Mouse (Mus musculus): ENCODE measurements around the gene Iqcf3.

Iqcf3 gene

DNA sequence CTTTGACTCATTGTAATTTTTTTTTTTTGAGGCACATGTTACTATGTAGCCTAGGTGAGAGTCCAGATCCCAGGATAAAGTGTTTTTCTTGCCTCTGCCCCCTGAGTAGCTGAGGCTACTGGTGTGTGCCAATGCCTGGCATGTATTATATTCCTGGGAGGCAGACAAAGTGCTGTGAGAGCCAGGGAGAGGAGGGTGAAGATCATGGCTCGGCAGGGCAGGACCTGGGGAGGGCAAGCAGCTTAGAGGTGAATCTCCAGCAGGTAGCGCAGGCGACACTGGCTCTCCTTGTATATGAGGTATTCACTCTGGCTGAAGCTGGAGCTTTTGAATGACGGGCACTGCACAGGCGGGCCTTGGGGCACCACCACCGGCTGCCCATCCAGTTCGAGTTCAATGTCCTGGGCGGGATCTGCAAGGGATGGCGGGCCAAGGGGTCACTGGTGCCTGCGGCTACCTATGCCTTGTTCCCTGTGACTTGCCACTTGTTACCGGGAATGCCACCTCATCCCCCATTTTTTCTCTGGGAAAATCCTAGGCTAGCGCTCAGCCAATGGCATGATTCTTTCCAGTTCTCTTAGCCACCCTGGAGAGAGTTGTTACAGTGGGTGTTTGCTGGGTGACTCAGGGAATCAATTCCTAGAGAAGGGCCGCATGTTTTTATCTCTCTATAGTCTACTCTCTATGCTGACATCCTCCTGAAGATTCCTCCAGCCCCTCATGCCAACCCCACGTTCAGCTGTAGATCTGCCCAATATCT lies 90.3 kb downstream of the Iqcf3 start:
- DNase-seq (ENCODE audit: low read depth), result no peak

DNA sequence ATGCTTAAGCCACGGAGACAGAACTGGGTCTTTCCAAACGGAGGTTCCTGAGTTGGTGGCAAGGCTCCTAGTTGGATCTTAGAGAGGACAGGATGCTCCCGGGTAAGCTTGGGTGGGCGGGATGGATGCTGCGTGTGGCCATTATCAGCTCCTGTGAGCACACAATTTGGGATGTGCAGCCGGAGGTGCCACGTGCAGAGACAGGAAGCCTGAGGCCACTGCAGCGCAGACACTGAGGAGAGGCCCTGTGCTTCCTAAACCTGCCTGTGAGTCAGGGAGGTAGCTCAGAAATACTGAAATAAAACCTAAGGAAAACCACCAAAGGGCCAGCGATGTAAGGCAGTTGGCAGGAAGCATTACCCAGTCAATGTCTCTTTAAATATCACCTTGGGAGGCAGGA lies 91.7 kb downstream of the Iqcf3 start:
- DNase-seq (ENCODE audit: low read depth), result peak; percentile 64

DNA sequence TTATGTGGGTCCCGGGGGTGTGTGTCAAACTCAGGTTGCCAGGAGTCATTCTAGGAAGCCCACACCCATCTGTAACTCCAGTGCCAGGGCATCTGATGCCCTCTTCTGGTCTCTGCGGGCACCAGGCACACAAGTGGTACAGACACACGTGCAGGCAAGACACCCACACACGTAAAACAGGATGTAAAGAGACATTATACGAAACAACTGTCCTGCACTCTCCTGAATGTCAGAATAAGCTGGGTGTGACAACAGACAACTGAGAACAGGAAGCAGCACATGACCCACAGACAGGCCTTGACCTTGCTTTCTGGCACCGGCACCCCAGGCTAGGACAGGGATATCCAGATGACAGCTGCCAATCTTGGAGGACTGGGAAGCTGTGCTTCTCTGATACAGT lies 92.1 kb downstream of the Iqcf3 start:
- DNase-seq (ENCODE audit: low read depth), result peak; percentile 74

DNA sequence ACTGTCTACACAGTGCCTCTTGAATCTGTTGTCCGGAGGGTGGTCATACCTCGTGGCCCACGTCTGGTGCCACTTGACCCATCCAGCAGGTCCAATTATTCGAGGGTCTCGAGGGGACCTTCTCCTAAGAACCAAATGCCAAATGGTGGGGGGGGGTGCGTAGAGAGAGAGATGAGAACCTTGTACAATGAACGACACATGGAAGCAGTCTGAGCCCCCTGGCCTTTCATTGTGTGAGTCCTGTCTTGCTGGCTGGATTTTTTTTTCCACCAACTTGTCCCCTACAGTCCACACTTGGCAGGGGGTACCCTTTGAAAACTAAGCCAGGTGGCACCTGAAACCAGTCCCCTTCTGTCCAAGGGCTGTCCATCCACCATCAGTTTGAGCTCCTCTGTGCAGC lies 93.7 kb downstream of the Iqcf3 start:
- no peak for DNase-seq (ENCODE audit: low read depth)

DNA sequence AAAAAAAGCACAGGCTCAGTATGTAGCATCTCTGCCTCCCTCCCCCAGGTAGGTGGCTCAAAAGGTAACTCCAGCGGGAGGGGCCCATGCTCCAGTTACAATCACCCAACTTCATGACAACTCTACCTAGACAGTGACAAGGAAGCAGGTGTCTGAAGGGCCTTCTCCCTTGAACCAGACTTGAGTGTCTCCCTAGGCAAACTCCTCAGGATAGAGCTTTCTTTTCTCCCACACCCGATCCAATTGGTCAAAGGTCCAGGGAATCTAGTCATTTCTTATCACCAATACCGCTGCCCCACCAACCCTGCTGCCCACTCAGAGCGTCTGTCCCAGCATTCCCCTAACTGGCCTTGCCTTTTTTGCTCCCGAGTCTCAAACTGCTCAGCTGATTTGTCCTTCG lies 94.7 kb downstream of the Iqcf3 start:
- DNase-seq (ENCODE audit: low read depth), result no peak

DNA sequence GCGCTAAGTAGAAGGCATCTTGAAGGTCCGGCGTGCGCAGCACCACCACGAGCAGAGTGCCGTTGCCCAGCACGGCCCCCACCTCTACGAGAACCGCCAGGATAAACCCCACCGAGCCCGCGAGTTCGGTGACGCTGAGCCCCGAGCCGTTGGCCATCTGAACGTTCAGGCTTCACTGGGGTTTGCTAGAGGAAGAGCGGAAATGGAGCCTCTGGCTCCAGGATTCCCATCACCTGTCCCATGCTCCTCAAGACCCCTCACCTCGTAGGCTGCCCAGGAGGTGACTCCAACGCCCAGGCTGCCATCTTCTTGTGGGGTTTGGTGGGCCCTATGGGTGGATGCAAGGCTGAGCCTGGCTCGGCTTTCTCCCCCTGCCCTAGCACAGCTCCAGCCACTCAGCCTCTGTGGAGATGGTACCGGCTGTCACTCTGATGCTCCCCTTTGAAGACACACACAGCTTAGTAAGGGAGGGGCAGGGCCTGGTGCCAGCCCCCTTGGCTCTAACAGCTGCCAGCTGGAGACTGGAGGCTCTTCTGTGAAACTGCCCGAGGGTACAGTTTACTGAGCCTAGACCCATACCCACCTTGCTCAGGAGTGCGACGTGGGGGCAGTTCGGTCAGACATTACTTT lies 95.7 kb downstream of the Iqcf3 start, which contains the start of gene Gpr62:
TSS of gene Gpr62 (minus strand) at position 368 of the 630 bp plus-strand sequence.
- no peak for DNase-seq (ENCODE audit: low read depth)

DNA sequence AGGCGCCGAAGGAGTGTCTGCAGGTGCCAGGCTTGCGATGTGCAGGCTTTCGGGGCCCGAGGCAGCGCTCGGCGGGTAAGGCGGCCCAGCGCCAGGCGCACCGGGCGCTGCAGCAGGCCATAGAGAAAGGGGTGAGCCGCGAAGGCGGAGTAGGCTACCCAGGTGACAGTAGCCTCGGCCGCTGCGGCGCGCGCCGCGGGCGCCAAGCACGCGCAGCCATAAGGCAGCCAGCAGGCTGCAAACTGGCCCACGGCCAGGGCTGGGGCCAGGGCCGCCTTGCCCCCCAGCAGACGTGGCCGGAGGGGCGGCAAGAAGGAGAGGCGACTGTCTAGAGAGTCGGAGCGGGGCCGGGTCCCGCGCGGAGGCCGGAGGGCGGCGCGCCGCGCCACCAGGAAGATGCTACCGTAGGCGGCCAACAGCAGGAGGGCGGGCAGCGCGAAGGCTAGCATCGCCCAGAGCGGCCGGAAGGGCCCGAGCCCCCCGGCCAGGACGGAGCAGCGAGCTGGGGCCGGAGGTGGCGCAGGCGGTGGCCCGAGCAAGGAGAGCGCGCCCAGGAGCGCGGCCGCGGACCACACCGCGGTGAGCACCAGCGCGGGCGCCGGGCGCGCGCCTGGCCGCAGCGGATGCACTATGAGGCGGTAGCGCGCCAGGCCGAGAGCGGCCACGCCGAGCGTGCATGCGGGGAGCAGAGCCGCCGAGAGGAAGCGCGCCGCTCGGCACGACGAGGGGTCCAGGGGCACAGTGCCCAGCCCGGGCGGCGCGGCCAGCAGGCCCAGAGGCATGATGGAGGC lies 96.5 kb downstream of the Iqcf3 start:
- DNase-seq (ENCODE audit: low read depth), result no peak

DNA sequence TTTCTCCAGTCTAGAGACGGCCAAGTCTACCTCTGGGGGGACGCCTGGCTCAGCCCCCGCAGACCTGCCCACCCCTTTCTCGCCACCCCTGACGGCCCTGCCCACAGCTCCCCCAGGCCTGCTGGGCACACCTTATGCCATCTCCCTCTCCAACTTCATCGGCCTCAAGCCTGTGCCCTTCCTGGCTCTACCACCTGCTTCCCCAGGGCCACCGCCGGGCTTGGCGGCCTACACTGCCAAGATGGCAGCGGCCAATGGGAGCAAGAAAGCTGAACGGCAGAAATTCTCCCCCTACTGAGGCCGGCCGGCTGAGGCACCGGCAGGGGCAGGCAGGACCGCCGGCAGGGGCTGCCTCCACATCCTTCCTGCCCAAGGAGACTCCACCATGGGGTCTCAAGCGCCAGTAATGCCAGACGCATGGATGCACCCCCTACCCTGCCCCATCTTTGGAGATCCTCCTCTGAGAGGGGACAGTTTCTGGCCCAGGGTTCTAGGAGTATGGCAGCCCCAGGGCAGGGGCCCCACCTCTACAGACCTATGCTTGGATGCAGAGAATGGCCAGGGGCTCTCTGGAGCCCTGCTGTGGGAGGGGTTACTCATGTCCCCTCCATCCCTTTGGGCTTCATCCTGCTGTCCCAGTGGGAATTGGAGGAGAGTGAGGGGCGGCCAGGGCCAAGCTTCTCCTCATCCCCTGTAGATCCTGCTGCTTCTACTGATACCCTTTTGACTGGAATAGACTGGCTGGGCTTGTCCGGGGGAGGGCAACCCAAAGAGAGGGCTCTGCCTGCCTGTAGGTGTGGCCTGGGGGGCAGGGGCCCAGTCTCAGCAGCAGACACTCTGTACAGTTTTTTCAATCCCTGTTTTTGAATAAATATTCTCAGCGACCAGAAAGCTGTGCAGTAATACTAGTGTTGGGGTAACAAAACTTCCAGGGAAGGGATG lies 98.0 kb downstream of the Iqcf3 start:
- DNase-seq (ENCODE audit: low read depth), result no peak

DNA sequence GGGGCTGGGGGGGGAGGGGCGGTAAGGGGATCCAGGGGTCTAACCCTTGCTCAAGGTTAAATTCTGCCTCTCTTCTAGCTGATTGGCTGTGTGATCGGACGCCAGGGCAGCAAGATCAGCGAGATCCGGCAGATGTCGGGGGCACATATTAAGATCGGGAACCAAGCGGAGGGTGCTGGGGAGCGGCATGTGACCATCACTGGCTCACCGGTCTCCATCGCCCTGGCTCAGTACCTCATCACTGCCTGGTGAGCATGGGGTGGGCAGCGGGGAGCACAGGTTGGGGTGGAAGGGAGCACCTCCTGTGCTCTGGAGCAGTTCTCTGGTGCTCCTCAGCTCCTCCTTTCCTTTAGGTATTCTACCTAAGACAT lies 99.0 kb downstream of the Iqcf3 start:
- no peak for DNase-seq (ENCODE audit: low read depth)

DNA sequence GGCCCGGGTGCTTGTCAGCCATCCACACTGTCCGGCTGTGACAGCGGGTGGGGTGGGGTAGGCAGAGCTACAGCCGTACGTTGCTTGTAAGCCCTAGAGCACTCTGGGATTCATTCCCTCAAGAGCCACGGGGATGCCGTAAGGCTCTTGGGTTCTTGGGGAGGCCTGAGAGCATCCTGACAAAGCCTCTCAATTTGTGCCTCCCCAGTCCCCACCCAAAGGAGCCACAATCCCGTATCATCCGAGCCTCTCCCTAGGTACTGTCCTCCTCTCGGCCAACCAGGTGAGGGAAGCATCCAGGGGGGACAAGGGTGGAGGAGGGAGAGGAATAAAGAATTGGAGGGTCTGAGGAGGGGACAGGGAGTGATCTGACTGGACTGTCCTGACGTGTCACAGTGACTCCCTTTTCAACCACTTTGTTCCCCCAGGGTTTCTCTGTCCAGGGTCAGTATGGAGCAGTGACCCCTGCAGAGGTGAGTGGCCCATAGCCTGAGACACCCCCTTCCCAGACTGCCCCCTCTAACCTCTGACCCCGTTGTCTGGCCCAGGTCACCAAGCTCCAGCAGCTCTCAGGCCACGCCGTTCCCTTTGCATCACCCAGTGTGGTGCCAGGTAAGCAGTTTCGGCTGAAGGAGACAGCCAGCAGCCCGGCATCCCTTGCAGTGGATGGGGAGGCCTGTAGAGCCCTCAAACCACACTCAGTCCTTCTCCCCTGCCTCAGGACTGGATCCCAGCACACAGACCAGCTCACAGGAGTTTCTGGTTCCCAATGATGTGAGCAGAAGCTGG lies 99.6 kb downstream of the Iqcf3 start:
- DNase-seq (ENCODE audit: low read depth), result no peak

DNA sequence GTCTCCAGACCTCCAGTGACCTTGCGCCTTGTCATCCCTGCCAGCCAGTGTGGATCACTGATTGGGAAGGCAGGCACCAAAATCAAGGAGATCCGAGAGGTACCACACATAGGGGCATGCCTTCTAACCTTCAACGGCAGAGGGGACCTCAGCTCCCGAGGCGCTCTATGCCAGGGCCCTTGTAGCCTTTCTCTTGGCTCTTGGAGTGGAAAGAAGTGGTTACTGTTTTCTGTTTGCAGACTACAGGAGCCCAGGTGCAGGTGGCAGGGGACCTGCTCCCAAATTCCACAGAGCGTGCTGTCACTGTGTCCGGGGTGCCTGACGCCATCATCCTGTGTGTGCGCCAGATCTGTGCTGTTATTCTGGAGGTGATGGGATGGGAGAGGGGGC lies 100.4 kb downstream of the Iqcf3 start:
- DNase-seq (ENCODE audit: low read depth), result no peak

DNA sequence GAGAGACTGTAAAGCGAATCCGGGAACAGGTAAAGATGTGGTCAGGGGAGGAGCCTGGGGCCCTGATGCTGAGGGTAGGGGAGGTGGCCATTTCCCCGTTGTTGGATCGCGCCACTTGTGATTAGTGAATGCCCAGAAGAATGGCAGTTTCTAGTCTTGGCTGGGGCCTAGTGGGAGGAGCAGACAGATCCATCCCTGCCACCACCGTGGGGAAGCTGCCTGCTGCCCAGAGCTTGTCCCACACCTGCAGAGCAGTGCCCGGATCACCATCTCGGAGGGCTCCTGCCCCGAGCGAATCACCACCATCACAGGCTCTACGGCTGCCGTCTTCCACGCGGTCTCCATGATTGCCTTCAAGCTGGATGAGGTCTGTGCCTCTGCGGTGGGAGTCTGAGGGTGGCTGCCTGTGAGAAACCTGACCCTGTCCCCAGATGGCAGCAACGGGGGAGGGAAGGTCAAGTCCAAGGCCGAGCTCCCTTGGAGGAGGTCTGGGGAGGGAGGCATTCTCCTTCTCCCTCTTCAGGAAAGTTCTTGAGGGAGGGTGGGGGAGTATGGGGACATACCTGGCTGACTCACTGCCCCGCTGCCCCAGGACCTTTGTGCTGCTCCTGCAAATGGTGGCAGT lies 100.9 kb downstream of the Iqcf3 start:
- no peak for DNase-seq (ENCODE audit: low read depth)

DNA sequence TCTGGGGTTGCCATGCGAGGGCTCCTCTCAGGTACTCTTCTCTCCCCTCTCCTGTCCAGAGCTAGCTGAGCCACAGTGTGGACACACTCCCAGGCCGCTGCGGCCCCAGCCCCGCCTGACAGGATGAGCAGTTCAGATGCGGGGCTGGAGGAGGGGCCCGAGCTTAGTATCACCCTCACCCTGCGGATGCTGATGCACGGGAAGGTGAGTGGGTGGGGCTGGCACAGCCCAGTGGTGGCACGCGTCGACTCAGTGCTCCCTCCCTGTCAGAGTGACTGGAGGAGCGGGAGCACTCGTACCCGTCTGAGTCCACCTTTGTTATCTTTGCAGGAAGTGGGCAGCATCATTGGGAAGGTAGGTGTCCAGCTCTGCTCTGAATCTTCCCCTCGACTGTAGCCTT lies 101.5 kb downstream of the Iqcf3 start:
- no peak for DNase-seq (ENCODE audit: low read depth)

DNA sequence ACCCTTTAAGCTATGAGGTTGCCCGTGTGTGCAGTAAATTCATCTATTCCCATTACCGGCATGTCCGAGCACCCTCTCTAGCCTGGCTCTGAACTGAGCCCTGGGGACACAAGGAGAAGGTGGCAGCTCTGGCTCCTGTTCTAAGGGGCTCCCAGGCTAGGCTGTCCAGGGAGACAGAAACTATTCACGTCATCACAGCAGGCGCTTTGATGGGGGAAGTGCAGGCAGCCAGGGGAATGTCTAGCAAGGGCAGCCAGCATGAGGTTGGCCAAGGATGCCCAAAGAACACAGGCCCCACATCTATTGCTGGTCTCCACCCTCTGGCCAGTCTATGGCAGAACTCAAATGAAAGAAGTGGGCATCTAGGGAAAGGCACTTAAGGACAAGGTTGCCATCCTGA lies 103.5 kb downstream of the Iqcf3 start:
- DNase-seq (ENCODE audit: low read depth), result no peak

DNA sequence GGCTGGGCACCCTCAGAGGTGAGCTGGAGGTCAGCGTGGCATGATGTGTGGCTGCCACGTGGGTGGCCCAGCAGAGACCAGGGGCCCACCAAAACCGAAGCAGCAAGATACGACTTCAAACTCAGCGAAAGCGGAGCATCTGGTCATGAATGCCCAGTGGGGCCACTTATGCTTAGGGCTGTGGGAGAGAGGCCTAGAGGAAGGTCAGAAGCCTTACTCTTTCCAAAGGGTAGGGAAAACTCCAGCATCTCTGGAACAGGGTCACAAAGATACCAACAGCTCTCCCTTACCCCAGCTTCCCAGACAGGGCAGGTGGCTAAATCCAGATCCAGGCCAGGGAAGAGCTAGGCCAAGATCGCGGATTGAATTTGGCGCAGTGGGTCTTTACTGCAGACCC lies 104.3 kb downstream of the Iqcf3 start:
- no peak for DNase-seq (ENCODE audit: low read depth)

DNA sequence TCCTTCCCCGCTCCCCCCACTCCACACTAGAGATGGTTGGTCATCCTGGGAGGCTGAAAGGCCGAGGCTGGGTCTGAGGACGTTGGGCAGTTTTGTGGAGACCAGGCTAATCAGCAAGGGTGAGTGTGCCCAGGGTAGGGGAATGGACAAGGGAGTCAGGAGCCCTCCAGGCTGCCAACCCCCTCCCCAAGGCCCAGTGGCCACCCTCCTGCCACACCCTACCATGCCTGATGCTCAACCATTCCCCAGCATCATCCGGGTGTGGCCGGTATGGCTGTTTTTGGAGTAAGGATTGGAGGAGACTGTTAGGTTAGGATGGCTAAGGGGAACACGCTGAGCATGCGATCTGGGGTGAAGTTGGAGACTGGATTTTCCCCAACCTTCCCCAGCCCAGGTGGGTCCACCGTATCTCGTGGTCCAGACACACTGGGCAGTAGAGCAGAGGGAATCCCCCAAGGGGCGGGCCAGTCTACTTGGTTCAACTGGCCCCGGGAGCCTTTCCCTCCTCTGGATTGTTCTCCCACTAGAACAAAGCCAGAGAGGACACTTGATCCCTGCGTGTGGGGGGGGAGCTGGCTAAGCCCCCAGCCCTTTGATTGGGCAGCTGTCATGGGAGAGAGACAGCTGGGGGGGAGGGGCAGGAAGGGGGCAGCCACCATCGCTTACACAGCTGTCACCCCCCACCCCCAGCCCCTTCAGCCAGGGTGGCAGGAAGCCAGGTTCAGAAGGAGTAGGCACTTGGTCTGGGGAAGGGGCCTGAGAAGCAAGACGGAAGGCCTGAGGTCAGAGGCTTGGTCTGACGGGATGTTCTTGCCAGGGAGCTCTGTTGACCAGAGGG lies 104.9 kb downstream of the Iqcf3 start:
- no peak for DNase-seq (ENCODE audit: low read depth)

DNA sequence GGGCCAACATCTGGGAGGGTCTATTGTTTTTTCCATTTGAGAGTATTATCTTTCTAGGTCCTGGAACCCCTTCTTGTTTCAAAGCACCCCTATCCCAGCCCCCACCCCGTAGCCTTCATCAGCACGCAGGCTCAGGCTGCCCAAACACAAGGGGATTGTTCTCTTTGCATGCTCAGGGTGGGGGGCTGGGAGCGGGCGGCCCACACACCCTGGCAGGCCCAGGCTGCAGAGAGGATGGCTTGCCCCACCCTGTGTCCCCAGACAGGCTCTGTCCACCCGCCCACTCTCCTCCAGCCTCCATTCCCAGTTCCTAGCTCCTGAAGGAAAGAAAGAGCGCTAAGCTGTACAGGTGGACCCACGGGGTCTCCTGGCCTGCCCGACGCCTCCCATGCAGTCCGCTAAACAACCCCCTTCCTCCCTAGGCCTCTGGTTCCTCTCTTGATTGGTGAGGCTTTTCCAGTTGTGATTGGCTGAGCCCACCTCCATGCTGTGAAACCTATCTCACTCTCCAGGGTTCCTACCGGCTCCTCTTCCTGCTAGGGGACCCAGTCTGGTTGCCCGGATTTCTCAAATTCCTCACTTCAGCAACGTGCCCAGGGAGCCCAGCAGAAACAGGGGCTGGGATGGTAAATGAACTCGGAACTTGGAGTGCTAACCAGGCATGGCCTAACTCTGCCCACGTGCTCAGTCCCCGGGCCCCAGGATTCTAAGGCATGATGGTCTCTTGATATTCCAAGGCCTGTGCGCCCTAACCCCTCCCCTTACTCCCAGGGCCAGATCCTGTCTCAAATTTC lies 106.3 kb downstream of the Iqcf3 start:
- DNase-seq (ENCODE audit: low read depth), result no peak

DNA sequence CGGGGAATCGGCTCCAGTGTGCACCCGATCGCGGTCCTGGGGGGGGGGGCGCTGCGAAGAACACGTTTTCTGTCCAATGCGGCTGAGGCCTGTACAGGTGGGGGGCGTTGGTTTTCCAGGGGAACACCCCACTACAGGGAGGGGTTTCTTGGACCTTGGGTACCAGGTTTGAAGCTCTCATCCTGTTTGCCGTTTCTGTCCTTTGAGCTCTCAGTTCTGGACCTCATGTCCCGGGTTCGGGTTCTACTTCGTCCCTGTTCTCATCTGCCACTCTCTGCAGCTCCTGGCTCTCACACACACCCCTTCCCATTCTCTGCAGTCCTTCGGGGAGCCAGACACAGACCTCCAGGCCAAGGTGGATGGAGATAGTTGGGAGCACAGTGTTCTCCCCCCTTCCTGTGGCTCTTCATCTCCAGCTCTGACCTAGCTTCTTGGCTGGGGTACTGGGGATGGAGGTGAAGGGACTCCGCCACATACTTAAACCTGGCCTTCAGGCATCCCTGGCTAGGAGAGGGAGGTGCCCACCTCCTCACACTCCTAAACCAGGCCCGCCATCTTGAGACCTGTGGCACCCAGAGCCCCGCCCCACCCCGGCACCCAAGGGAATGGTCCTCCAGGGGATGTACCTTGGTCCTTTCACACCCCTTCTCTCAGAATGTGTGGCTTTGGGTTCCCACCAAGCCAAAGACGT lies 107.2 kb downstream of the Iqcf3 start:
- DNase-seq (ENCODE audit: low read depth), result no peak

All from 416B (cell line).